Mouse (Mus musculus) spleen, postnatal 14 days (tissue): Measurements from ENCODE around the gene AC141477.1.

Source experiments
- DNase-seq, 2 experiments: peaks; one replicate each; pipeline ENCODE4 v3.0.0; 2021 to 2022; ENCODE audit warnings: low spot score in 2 of 2

The AC141477.1 gene

DNA sequence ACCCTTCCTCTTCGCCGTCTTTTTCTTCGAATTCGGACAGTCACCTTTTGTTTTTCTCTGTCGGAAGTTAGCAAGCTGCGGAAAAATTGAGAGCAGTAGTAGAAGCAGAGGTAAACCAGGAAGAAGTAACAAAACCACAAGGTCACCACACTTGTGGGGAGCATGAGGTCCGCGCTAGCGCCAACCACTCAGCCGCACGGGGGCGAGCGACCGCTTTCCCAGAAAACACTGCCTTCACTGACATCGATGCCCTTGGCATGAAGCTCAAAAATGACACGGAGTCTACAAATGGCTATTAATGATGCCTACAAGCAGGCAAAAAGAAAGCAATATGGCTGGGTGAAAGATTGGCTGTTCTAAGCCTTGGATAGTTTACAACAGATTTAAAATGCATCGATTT is at the start of gene AC141477.1:
AC141477.1 (minus strand) TSS at position 164 of the 400 bp plus-strand sequence.
- no peak for DNase-seq

DNA sequence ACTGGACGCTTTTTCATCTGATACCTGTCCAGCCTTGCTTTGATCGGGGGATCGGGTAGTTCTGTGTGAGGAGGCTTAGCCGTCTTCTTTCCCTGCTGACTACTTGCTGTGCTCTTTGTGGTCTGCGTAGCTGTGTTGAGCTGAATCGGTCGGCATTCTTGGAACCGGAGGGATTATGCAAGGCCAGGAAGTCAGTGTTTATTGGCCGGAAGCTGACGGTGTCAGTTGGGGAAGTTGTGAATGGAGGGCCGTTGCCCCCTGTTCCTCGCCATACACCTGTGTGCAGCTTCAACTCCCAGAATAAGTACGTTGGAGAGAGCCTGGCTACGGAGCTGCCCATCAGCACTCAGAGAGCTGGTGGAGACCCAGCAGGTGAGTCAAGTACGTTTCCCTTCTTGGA is 49.0 kb upstream of the AC141477.1 start:
- DNase-seq, result no peak

DNA sequence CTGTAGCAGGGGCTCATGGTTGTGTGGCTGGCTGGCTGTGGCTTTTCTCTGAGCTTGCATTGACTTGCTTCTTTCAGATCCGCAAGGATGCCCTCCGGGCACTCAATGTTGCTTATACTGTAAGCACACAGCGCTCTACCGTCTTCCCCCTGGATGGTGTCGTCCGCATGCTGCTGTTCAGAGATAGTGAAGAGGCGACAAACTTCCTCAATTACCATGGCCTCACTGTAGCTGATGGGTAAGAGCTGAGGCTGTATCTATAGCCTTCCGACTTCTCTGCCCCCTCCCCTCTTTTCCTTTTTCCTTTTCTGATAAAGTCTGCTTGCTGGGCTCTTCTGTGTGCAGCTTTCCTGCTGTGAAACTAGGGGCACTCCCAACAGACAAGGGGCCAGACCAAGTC is 48.0 kb upstream of the AC141477.1 start:
- DNase-seq, result no peak

DNA sequence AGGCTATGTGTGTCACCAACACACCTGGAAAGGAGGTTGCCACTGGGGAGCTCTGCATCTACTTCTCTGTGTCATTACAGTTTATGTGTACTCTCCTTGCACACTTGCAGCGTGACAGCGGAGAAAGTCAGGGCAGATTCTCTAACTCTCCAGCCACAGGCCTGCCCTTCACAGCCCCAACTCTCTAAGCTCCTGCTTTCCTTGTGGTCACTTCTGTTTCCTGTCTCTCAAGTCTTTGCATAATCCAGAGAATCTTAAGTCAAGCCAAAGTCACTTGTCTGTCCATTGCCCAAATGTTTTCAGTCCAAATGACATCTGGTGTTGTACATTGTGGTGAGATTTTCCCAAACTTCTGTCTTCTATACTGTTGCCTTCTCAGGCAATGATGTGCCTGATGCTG is 46.1 kb upstream of the AC141477.1 start:
- no peak for DNase-seq

DNA sequence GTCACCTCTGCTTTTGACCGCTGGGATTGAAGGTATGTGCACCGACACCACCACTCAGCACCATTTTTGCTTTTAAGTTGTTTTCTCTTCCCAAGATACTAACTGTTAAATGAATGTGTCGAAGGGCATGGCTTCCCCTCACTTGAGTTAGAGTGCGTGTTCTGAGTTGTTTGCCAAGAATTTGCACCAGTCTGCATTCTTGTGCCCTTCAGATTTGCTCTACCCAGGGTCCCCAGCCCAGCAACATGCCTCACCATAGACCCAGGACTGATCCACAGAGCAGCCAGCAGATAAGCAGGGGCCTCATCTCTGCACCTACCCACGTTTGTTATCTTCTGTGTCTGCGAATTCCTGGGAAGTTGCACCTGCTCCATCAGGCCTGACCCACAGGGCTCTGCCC is 41.2 kb upstream of the AC141477.1 start:
- DNase-seq, result no peak

DNA sequence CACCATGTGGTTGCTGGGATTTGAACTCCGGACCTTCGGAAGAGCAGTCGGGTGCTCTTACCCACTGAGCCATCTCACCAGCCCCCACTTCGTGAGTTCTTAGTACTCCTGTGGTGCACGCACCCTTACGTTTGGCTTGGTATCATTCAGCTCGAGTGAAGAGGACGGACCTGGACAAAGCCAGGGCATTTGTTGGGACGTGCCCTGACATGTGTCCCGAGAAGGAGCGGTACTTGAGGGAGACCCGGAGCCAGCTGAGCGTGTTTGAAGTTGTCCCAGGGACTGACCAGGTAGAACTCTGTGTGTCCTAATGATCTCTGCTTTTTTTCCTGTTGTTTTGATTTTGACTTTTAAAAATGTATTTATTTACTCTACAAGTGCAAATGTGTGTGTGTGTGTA is 40.6 kb upstream of the AC141477.1 start:
- DNase-seq, result no peak

DNA sequence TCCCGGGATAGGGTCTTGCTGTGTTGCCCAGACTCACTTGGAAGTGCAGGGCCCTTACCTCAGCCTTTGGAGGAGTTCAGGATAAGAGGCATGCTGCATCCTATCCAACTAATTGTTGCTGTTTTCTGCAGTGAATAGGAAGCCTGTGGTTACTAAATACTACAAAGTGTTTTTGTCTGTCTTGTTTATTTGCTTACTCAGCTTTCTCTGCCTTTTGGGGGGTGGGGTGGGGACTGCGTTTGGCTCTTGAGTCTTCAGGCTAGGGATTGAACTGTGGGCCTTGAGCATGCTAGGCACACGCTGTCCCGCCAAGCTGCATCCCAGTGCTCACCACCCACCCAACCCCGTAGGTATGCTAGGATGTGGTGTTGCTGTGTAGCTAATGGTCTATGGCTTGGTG is 33.5 kb upstream of the AC141477.1 start:
- no peak for DNase-seq

DNA sequence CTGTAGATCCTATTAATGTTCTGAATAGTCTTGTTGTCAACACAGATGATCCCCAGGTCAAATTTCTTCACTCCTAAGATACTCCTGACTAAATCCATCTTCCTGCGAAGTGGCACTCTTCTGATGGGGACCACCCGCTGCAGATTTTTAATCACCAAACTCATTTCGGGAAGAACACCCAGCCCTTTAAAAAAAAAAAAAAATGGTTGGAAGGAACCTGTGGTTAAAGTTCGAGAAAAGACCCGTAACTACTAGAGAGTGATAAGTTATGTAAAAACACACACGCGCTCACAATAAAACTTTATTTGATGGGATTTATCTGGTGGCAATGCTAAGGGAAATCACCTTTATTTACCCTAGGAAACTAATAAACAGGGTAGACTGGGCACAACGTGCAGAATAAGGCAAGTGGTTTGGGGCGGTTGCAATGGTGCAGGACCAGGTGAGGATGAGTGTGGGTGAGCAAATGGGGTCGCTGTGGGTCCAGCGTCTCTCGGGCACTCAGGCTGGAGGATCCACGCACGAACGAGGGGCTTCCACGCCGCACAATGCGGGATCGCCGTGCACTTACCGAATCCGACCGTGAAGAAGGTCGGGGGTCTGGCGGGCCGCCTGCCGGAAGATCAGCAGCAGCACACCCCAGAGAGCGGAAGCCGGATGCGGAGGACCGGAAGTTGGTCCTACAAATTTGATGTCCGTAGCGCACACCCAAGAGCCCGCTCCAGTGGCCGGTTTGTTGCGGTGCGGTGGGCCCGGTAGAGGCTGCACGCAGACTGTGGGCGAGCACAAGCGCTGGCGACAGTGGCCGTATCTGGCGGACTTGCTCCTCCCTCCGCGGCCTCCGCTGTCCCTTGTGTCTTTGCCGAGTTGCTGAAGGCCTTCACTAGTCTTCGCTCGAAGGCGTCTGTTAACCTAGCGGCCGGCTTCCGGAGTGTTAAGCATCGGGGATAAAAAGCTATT is 28.2 kb upstream of the AC141477.1 start, which contains the start of the genes Mcm3ap and Ybey:
Mcm3ap (plus strand) TSS at position 725 of the 960 bp plus-strand sequence.
Ybey (minus strand) TSS at position 912 of the 960 bp plus-strand sequence.
- DNase-seq, result peak; percentile 71 to 84

DNA sequence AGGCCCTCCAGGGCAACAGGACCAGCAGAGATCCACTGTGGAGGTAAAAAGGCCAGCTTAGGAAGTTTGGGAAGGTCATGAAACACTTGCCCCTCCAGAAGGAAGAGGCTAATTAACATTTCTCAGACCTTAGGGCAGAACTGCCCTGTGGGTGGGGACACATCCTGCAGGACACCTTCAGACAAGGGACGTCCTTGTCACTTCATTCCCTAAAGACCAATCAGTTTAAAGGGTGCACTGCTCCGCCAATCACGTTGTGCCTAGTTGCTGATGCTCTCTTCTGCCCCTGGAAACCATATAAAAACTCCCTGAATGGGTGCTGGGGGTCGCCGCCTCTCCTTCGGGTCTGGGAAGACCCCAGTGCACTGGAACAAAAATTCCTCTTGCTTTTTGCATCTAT is 22.5 kb upstream of the AC141477.1 start:
- DNase-seq, result no peak

DNA sequence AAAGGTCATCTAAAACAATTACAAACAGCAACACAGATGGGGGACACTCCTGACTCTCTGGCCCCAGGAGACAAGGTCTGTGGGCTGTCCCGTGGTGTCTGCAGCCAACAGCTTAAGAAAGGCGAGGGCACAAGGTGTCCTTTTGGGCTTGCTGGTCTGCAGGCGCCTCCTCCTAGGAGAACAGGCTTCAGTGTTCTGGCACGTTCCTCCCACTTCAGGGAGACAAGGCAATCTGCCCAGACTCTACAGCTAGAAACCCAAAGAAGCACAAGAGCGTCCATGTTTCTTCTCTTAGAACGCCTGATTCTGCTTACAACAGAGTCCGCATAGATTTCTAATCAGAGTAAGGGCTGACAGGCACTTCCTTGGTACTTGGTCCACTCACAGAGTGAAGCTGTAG is 22.1 kb upstream of the AC141477.1 start:
- DNase-seq, result no peak

DNA sequence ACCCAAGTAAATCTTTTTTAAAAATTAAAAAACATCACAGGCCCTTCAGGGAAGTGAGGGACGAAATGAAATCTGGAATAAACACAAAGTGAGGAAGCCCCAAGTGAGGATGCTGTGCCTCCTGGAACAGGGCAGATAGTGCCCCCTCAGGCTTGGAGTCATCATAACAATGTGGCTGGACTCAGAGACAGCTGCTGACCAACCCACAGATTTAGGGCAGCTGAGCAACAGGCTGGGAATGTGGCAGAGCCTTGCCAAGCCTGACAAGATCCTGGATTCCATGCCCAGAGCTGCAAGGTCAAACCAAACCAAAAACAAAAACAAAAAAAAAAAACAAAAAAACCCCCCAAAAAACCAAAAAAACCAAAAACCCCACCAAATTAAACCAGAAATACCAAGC is 21.0 kb upstream of the AC141477.1 start:
- DNase-seq, result no peak

DNA sequence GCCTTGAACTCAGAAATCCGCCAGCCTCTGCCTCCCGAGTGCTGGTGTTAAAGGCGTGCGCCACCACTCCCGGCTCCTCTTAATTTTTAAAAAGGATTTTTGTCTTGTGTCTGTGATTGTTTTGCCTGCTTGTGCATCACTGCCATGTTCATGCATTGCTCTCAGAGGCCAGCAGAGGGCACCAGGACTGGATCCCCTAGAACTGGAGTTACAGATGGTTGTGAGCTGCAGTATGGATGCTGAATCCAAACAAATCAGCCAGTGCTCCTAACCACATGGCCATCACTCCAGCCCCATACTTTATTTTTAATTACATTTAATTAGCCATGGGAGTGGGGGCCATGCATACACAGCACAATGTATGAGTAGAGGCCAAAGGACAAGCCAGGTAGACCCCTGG is 15.0 kb upstream of the AC141477.1 start:
- DNase-seq, result peak in 1 of 2 experiments; percentile 21

DNA sequence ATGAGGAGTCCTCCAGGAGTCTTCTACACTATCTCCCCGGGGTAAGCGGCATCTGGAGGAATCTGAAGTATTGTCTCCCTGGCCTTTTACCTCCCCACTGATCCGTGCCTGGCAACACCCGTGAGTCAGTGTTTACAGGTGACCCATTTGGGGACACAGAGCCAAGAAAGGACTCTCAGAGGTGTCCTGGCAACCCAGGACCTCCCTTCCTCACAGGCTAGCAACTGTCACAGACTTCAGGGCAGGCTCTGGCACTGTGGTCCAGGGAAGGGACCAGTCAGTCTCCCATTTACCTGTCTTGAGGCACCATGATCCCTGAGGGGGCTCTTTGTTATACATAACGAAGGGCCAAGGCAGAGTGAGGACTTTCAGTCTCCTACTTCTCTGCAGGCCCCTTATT is 8.6 kb upstream of the AC141477.1 start, which contains the start of gene 2610028H24Rik:
2610028H24Rik (plus strand) TSS at position 231 of the 400 bp plus-strand sequence.
- no peak for DNase-seq

DNA sequence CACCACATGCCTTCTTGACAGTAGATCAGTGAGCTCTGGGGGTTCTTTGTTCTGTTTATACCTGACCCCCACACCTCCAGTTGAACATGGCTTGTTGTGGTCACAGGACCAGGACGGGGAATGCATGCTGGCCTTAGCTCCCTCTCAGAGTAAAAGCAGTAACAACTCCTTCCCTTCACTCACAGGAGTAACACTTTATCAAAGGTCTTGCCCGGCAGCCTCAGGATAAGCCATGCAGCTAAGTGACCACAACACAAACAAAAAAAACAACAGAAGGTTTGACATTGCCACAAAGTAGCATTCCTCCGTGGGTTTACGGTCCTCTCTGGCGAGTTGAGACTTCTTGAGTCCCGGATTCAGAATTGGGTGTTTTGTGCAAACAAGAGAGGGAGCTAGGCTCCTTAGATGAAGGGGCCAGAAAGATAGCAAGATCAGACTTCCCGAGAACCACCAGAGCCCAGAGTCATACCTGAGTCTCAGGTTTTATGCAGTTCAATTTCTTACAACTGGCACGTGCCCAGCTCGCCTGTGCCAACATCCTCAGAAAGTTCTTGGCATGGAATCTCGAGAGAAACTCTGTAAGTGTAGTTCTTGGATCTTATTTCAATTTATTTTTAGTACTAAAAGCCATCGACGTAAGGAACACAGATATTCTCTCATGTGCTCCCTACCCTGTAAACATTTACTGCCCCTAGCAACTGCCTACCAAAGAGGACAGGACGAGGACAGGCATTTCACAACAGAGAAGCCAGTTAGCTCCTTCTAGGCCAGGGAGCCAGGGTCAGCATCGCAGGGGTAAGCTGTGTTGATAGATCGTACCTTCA is 7.4 kb upstream of the AC141477.1 start:
- DNase-seq, result no peak

DNA sequence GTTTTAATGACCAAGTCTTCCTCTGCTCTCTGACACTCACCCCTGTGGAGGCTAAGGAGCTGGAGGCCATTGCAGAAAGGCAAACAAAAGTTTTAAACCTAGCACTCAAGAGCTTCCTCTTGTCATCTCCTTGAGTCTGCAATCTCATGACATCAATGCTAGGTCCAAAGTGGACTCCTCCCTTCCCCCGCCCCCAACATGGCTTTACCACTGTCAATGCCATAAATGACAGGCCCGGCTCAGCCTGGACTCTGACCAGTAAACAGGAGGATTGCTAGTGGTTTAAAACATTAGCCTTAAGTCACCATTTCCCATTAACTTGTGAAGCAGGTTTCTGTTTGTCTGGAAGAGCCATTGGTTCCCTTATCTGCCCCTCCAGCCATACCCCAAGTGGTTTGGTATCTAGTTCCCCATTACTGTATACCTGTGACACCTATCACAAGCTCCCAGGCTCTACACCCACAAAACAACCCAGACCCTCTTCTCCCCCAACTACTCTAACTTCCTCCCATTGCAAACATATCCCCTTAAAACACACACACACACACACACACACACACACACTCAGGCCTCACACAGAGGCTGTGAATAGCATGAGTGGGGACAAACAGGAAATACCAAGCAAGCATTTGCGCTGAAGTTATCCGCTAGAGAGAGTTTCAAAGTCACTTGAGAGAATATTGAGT is 5.9 kb upstream of the AC141477.1 start:
- no peak for DNase-seq

DNA sequence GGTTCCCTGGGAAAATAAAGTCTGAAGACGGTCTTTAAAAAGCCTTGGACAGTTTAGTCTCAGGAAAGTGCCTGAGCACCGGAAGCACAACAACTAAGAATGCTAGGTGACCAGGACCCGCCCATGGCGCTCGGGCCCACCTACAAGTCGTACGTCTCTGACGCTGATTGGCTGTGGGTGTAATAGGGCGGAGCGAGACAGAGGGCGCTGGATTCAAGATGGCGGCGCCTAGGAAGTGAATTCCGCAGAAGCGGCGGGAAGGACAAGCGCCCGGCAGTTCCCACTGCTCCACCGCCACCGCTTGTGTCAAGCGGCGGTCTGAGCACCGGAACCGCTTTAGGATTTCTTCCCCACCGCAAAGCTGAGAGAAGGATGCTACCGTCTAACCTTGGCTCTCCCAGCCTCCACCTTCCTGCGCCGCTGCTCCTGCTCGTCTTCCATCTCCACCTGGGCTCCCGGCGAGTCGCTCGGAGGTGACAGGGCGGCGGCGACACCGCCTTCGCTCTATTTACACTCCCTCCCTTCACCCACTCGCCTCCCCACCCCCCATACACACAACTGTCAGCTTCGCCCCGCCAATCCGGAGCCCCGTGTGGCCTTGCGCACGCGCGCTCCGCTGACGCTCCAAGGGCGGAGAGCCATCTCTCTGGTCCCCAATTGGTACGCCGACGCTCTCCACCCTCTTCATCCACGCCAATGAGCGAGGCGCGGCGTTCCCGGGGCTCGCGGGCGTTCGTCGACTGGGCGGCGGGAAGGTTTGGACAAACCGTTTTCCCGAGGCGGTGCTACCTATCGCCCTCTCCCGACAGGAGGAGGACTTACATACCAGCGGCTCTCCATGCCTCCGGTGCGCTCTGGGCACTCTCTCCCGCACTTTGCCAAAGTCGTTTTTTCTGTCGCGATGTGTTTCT is 2.2 kb upstream of the AC141477.1 start, which contains the start of gene Pcnt:
Pcnt (minus strand) TSS at position 609 of the 911 bp plus-strand sequence.
- DNase-seq, result peak; percentile 92 to 93

DNA sequence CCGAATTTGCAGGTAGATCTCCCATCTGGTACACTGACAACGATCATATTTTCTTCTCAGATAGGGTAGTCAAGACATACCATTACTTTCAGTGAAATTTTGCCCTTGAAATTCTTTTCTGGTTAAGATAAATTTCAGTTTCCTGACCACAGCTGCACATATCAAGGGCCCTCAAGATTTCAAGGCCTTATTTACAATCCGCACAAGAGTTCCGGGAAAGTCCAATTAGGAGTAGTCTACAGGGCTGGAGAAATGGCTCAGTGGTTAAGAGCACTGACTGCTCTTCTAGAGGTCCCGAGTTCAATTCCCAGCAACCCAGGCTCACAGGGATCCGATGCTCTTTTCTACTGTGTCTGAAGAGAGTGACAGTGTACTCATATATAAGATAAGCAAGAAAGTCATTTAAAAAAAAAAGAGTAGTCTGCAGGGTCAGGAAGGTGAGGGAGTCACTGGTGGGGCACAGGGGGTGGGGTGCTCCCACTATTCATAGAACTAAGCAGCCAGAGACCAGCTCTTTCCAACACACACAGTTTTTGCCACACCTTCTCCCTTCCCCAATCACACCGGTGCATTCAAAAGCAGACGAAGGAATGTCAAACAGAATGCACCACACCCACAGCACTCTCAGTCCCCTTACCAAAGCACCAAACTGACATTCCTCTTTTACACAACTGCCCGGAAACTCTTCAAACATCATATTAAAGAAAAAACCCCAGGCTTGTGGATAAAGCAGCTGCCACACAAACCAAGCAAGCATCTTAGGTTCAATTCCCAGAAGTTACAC is 945 bp downstream of the AC141477.1 start:
- no peak for DNase-seq

DNA sequence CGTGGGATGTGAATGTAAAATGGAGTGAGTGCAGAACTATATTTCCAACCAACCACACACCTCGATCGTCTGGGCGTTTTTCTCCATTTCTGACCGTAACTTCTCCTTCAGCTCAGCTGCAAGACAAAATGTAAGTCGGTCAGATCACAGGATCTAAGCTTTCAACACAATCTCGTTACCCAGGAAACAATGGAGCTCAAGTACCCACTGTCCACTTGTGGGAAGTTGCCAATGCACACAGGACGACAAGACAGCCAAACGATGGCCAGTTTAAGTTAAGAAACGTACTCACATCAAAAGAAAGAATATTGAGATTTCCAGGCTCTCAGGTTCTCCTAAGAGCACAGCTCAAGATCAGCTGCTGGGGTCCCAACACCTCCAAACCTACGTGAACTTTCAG is 6.3 kb downstream of the AC141477.1 start:
- DNase-seq, result no peak

DNA sequence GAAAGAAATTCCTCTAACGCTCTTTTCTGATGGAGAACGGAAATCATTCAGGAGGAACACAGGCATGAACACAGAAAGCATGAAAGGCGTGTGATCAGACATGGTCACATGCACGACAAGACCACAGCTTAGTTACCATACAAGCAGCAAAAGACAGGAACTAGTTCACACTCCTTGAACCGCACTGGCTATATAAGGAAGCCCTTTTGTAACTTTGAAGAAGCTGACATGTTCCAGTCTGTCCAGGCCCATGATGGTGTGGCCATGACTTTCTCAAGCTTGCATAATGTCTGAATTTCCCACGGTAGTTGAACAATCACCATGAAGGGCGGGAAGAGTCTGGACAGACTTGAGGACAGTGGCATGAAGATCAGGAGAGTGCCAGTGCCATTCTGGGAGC is 14.6 kb downstream of the AC141477.1 start:
- no peak for DNase-seq

DNA sequence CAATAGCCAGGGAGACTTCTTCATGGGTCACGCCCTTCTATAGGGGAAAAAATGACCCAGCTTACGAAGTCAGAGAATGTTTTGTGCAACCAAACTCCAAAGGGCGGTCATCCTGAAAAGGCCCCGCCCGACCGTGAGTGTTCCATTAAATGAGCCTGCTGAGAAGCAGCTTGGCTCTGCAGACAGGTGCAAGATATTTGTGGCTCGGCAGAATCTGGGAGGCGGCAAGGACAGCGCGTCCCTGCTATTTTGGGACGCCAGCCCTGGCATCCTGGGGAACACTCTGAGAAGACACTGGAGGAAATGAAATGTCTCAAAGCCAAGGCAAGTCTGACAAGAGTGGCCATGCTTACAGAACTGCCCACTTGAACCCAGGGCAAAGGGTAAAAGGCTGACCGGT is 23.4 kb downstream of the AC141477.1 start:
- no peak for DNase-seq
